Mouse (Mus musculus): ENCODE data around the gene Srrm2. TPM values are rescaled to one million over a fixed set of nuclear protein-coding genes. Genes with fewer than 3 reads are reported as not detected.

Gene Srrm2
- polyA plus RNA-seq (2012; rRNA removed) (654 and 850 TPM in 2 replicates), polyA plus RNA-seq (2014; fragmentation: Nextera tagmentation; extraction: Ambion mirVana) (406 and 466 TPM in 2 replicates)

DNA sequence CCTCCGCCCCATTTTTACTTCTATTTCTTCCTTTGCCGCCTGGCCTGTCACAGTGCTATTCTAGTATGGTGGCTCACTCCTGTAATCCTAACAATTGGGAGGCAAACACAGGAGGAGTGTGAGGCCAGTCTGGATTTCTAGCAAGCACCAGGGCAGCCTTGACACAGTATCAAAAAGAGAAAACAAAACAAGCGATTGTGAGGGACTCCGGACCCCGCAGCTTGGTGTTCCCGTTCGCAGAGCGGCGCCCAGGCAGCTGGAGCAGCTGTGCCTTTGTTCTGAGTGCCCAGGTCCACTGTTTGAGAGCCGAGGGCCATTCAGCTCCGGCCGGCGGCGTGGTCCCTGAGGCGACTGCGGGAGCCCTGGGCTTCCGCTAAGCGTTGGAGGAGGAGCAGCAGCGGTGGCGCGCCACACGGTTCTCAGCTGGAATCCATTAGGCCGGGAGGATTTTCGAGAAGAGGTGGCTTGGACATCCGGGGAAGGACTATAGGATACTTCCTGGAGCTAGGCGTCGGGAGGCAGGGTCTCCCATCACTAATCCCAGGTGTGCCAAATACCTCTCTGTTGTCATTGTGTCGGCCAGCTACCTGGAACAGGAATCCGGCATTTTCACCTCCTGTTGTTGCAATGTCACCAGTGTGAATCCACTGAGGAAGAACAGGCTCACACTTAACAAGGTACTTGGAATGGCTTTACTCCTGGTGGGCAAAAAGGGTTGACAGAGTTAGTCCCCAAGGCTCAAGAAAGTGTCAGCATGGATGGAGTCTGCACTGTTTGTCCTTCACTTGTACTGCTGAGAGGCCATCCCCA, at the start of gene Srrm2:
Gene Srrm2, plus strand, starts transcription at position 264 of the 810 bp plus-strand sequence.
- Histone ChIP-seq H3K4me1 (ENCODE audit: control insufficient read depth, insufficient read depth, low read length) (peaks cover 18% of the 10 kb centered on the region), H3K36me3 (ENCODE audit: control insufficient read depth, insufficient read depth, low read length) (peaks cover 5% of the 10 kb centered on the region; the same call in 1 of the 2 replicates), H3K27me3 (ENCODE audit: control insufficient read depth, insufficient read depth, low read length) (no peaks in the 10 kb centered on the region), H3K9ac (ENCODE audit: low read depth, low read length, severe bottlenecking) (peak within 1 kb of the TSS; percentile 87), H3K27ac (replicated peaks; ENCODE audit: low read depth, low read length) (peak within 1 kb of the TSS; percentile 89), H3K9me3 (ENCODE audit: control insufficient read depth, low read length) (no peaks in the 10 kb centered on the region), H3K4me3 (replicated peaks; ENCODE audit: low read length) (peak within 1 kb of the TSS; percentile 45), H3K4me2 (replicated peaks; ENCODE audit: low read depth, low read length, severe bottlenecking) (peak within 1 kb of the TSS; percentile 70)
- ATAC-seq (ENCODE audit: low FRiP score, low read depth) (peak; percentile 70), DNase-seq (ENCODE audit: low spot score) (peak; percentile 56)
- WGBS = under 1% methylated on average over 29 of the region's 29 CpGs
- peak; percentile 82; the same call in 1 of the 2 replicates for TF ChIP-seq POLR2A (IDR thresholded peaks at IDR 0.05; ENCODE audit: borderline replicate concordance, extremely low read depth, insufficient read depth, insufficient read length)

GRCm38 (mm10) chr17:23740598-23741021, 49.7 kb upstream of the Srrm2 start, which contains the start of gene Paqr4:
Paqr4 (minus strand) TSS chr17:23740867.
- TF ChIP-seq POLR2A (IDR thresholded peaks at IDR 0.05; ENCODE audit: borderline replicate concordance, extremely low read depth, insufficient read depth, insufficient read length) = no peak
- peaks cover 69% of the 10 kb centered on the region for H3K27me3 ChIP-seq (ENCODE audit: control insufficient read depth, insufficient read depth, low read length)
- peaks cover 21% of the 10 kb centered on the region for H3K4me1 ChIP-seq (ENCODE audit: control insufficient read depth, insufficient read depth, low read length)
- no peak within 1 kb of the TSS for H3K27ac ChIP-seq (replicated peaks; ENCODE audit: low read depth, low read length)
- H3K9me3 ChIP-seq (ENCODE audit: control insufficient read depth, low read length) = no peaks in the 10 kb centered on the region
- H3K36me3 ChIP-seq (ENCODE audit: control insufficient read depth, insufficient read depth, low read length) = no peaks in the 10 kb centered on the region
- DNase-seq (ENCODE audit: low spot score) (no peak), ATAC-seq (ENCODE audit: low FRiP score, low read depth) (peak; percentile 56)
- 11% methylated on average over 13 of the region's 13 CpGs for WGBS
- H3K9ac ChIP-seq (ENCODE audit: low read depth, low read length, severe bottlenecking) = peak within 1 kb of the TSS; percentile 66
- H3K4me2 ChIP-seq (replicated peaks; ENCODE audit: low read depth, low read length, severe bottlenecking) = peak within 1 kb of the TSS; percentile 98
- peak within 1 kb of the TSS; percentile 62 for H3K4me3 ChIP-seq (replicated peaks; ENCODE audit: low read length)

DNA sequence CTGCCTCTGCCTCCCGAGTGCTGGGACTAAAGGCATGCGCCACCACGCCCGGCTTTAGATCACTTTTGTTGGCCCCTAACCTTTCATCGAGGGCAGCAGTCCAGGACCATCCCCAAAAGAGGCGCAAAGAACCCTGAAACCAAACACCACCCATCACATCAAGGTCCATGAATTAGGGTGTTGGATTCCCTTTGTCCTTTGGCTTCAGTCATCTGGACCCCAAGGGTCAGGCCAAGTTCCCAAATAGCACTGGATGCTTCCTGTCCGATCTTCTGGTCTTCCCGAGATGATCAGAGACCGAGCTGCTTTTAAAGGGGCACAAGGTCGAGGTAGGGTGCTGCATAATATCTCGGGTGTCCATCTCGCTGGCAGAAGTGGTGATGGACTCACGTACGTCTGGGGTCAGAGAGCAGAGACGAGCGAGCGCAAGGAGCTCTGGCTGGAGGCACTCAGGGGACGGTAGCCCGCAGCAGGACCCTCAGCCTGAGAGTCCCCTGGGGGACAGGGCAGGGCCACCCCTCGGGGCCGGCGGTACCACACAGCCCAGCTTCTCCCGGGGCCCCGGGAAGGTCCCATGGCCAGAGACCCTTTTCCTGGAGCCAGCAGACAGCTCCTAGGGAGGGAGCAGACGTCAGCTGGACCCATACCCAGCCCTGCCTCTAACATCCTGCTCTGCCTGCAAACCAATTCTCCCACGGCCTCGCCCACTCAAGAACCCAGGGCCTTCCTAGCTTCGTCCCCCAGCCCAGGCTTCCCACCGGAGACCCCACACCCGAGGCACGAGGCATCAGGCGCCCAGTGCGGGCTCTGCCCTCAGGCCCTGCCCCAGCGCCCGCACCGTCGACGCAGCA, 48.7 kb upstream of the Srrm2 start:
- Histone ChIP-seq H3K4me1 (ENCODE audit: control insufficient read depth, insufficient read depth, low read length) (peaks cover 29% of the 10 kb centered on the region), H3K4me3 (replicated peaks; ENCODE audit: low read length) (peak overlapping the region; percentile 32), H3K27ac (replicated peaks; ENCODE audit: low read depth, low read length) (no peak overlapping the region), H3K9me3 (ENCODE audit: control insufficient read depth, low read length) (no peaks in the 10 kb centered on the region), H3K9ac (ENCODE audit: low read depth, low read length, severe bottlenecking) (no peak overlapping the region), H3K36me3 (ENCODE audit: control insufficient read depth, insufficient read depth, low read length) (no peaks in the 10 kb centered on the region), H3K27me3 (ENCODE audit: control insufficient read depth, insufficient read depth, low read length) (peaks cover 78% of the 10 kb centered on the region), H3K4me2 (replicated peaks; ENCODE audit: low read depth, low read length, severe bottlenecking) (peak overlapping the region; percentile 40; the same call in 1 of the 2 replicates)
- WGBS = 51% methylated on average over 38 of the region's 38 CpGs
- ATAC-seq (ENCODE audit: low FRiP score, low read depth) = no peak
- no peak for TF ChIP-seq POLR2A (IDR thresholded peaks at IDR 0.05; ENCODE audit: borderline replicate concordance, extremely low read depth, insufficient read depth, insufficient read length)
- DNase-seq (ENCODE audit: low spot score) = no peak

DNA sequence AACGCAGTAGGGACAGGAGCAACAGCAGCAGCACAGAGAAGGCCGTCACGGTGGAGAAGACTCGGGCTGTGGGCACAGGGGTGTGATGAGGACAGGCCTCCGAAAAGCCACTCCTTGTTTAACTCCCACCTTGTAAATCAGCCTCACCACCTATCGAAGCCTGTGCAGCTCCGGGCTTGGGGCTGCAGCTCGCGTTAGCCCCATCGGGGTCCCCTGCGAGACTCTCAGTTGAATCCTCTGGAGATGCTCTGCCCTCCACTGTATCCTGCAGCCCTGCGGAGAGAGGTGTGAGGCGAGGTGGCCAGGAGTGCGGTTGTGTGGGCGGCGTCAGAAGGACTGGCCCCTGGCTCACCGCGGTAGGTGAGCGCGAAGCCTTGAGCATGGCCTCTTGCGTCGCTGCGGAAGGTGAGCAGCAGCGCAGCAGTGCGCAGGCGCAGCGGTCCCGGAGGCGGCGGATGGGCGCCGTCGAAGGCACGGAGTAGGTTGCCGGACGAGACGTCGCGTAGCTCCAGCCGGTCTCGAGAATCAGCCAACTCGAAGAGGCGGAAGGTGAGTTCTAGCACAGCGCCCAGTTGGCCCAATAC, 48.0 kb upstream of the Srrm2 start:
- H3K27ac ChIP-seq (replicated peaks; ENCODE audit: low read depth, low read length) = no peak overlapping the region
- 11% methylated on average over 44 of the region's 44 CpGs for WGBS
- H3K4me1 ChIP-seq (ENCODE audit: control insufficient read depth, insufficient read depth, low read length) = peaks cover 29% of the 10 kb centered on the region
- no peak overlapping the region for H3K9ac ChIP-seq (ENCODE audit: low read depth, low read length, severe bottlenecking)
- H3K27me3 ChIP-seq (ENCODE audit: control insufficient read depth, insufficient read depth, low read length) = peaks cover 83% of the 10 kb centered on the region
- no peak for TF ChIP-seq POLR2A (IDR thresholded peaks at IDR 0.05; ENCODE audit: borderline replicate concordance, extremely low read depth, insufficient read depth, insufficient read length)
- no peak for DNase-seq (ENCODE audit: low spot score)
- H3K36me3 ChIP-seq (ENCODE audit: control insufficient read depth, insufficient read depth, low read length) = no peaks in the 10 kb centered on the region
- peak overlapping the region; percentile 40 for H3K4me2 ChIP-seq (replicated peaks; ENCODE audit: low read depth, low read length, severe bottlenecking)
- H3K9me3 ChIP-seq (ENCODE audit: control insufficient read depth, low read length) = no peaks in the 10 kb centered on the region
- H3K4me3 ChIP-seq (replicated peaks; ENCODE audit: low read length) = peak overlapping the region; percentile 32
- ATAC-seq (ENCODE audit: low FRiP score, low read depth) = no peak

GRCm38 (mm10) chr17:23742941-23743340, 47.4 kb upstream of the Srrm2 start:
- no peaks in the 10 kb centered on the region for H3K36me3 ChIP-seq (ENCODE audit: control insufficient read depth, insufficient read depth, low read length)
- H3K9ac ChIP-seq (ENCODE audit: low read depth, low read length, severe bottlenecking) = no peak overlapping the region
- peaks cover 29% of the 10 kb centered on the region for H3K4me1 ChIP-seq (ENCODE audit: control insufficient read depth, insufficient read depth, low read length)
- H3K27ac ChIP-seq (replicated peaks; ENCODE audit: low read depth, low read length) = no peak overlapping the region
- H3K27me3 ChIP-seq (ENCODE audit: control insufficient read depth, insufficient read depth, low read length) = peaks cover 83% of the 10 kb centered on the region
- no peak for ATAC-seq (ENCODE audit: low FRiP score, low read depth)
- WGBS = 63% methylated on average over 12 of the region's 12 CpGs
- peak overlapping the region; percentile 40 for H3K4me2 ChIP-seq (replicated peaks; ENCODE audit: low read depth, low read length, severe bottlenecking)
- no peaks in the 10 kb centered on the region for H3K9me3 ChIP-seq (ENCODE audit: control insufficient read depth, low read length)
- TF ChIP-seq POLR2A (IDR thresholded peaks at IDR 0.05; ENCODE audit: borderline replicate concordance, extremely low read depth, insufficient read depth, insufficient read length) = no peak
- no peak for DNase-seq (ENCODE audit: low spot score)
- H3K4me3 ChIP-seq (replicated peaks; ENCODE audit: low read length) = peak overlapping the region; percentile 32

Data from limb, embryonic 14.5 days (tissue).